Mouse (Mus musculus) heart, embryonic 14.5 days (tissue): Measurements from ENCODE around the gene Psap. TPM values are rescaled to one million over a fixed set of nuclear protein-coding genes. Genes with fewer than 3 reads are reported as not detected.

ENCODE experiments used
- ATAC-seq: fragments of 200-750 bp; cut with Nextera tagmentation; 2 replicates; pipeline ENCODE4 v1.8.0; 2017; ENCODE audit warnings: low read depth, moderate TSS enrichment; ENCODE audit not compliant: insufficient number of reproducible peaks, insufficient read depth, low FRiP score
- H3K27ac ChIP-seq, 2 experiments: fragments of 200-500 bp in 1 of 2; fragments of 300-500 bp in 1 of 2; sonication (generic) in 1 of 2; replicated peaks in 1 of 2; 2 replicates each; pipeline ENCODE4 v1.5.1; 2012 to 2014; ENCODE audit warnings: low read depth in 2 of 2, low read length in 2 of 2, control low read depth in 1 of 2, mild to moderate bottlenecking in 1 of 2, mixed read lengths in 1 of 2; ENCODE audit not compliant: control insufficient read depth in 1 of 2, insufficient read depth in 1 of 2
- H3K27me3 ChIP-seq: fragments of 300-500 bp; sonication (generic); 2 replicates; pipeline ENCODE4 v1.6.1; 2014; ENCODE audit warnings: mild to moderate bottlenecking, low read length, control low read depth; ENCODE audit not compliant: control insufficient read depth, insufficient read depth
- H3K36me3 ChIP-seq: fragments of 300-500 bp; sonication (generic); 2 replicates; pipeline ENCODE4 v1.6.1; 2014; ENCODE audit warnings: mild to moderate bottlenecking, control low read depth, low read length, mixed read lengths; ENCODE audit not compliant: control insufficient read depth, insufficient read depth
- H3K4me1 ChIP-seq, 2 experiments: fragments of 200-500 bp in 1 of 2; fragments of 300-500 bp in 1 of 2; sonication (generic) in 1 of 2; 2 replicates each; pipeline ENCODE4 v1.6.1; 2012 to 2014; ENCODE audit warnings: low read length in 2 of 2, control low read depth in 1 of 2, mixed read lengths in 1 of 2; ENCODE audit not compliant: control insufficient read depth in 2 of 2, insufficient read depth in 2 of 2
- H3K4me2 ChIP-seq: fragments of 300-500 bp; sonication (generic); 2 replicates; pipeline ENCODE4 v1.6.1; 2014; ENCODE audit warnings: mild to moderate bottlenecking, low read length
- H3K4me3 ChIP-seq, 2 experiments: fragments of 200-500 bp in 1 of 2; fragments of 300-500 bp in 1 of 2; sonication (generic) in 1 of 2; 2 replicates each; pipeline ENCODE4 v1.5.1; 2012 to 2014; ENCODE audit warnings: low read length in 2 of 2, mild to moderate bottlenecking in 2 of 2, control low read depth in 1 of 2, low read depth in 1 of 2, moderate library complexity in 1 of 2; ENCODE audit not compliant: control insufficient read depth in 1 of 2, insufficient read depth in 1 of 2
- H3K9ac ChIP-seq: fragments of 300-500 bp; sonication (generic); 2 replicates; pipeline ENCODE4 v1.6.1; 2014; ENCODE audit warnings: mild to moderate bottlenecking, low read length
- H3K9me3 ChIP-seq: fragments of 300-500 bp; sonication (generic); 2 replicates; pipeline ENCODE4 v1.6.1; 2016; ENCODE audit warnings: low read length, control low read depth; ENCODE audit not compliant: control insufficient read depth
- WGBS: fragments of 180-500 bp; shearing (Covaris S2); extraction: QIAGEN DNeasy Blood & Tissue Kit; methylation state at CpG from one replicate; pipeline ENCODE4 v1.1.7; 2014; 5-methylcytosine and 5-hydroxymethylcytosine counted together
- polyA plus RNA-seq: library from polyadenylated mRNA; unstranded; fragments of >200 nt; fragmentation: Nextera tagmentation; extraction: Ambion mirVana; gene quantifications from 2 replicates; pipeline ENCODE4 v1.2.1, GENCODE M21; 2014

Gene Psap
- polyA plus RNA-seq, 1 experiment from 2014 or later: 98.1 TPM

GRCm38 (mm10) chr10:60289216-60289615, 11.8 kb downstream of the Psap start:
- 68% methylated on average over 8 of the region's 8 CpGs for WGBS
- H3K4me3 ChIP-seq: no peak overlapping the region
- H3K27ac ChIP-seq: no peak overlapping the region
- H3K9ac ChIP-seq: no peak overlapping the region
- peaks cover 30 to 51% of the 10 kb centered on the region in 2 experiments for H3K4me1 ChIP-seq
- no peaks in the 10 kb centered on the region for H3K27me3 ChIP-seq
- ATAC-seq: no peak
- peaks cover 32% of the 10 kb centered on the region for H3K36me3 ChIP-seq
- no peak overlapping the region for H3K4me2 ChIP-seq
- no peaks in the 10 kb centered on the region for H3K9me3 ChIP-seq

DNA sequence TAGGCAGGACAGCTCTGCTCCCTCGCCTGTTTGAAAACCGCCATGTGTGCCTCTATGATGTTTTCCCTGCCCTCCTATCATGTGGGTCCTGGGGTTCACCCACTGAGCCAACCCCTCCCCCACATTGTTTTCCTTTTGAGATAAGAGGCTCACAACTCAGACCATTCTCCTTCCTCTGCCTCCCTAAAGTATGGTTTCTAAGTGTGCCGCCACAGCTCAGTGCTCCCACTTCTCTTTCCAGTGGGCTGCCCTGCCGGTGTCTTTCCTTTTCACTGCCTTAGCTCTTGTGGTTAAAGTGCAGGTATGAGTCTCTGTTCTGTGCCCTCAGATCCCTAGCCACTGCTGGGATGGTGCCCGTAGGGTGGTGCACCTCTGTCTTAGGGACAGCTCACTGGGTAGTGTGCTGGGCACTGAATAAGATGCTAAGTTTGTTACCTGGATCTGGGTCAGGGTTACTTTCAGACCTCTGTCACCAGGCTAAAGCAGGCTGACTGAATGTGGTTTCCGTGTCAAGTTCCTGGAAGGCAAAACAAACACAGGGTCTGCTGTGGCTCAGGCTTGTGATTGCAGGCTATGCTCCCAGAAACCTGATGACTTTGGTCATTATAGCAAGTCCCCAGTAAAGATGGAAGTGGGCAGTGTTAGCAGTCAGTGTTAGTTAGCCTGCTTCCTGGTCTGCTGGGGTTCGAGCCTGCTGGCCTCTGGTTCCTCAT, 12.8 kb downstream of the Psap start:
- no peak for ATAC-seq
- WGBS: 33% methylated on average over 7 of the region's 7 CpGs
- peaks cover 21 to 42% of the 10 kb centered on the region in 2 experiments for H3K4me1 ChIP-seq

GRCm38 (mm10) chr10:60290739-60291110, 13.3 kb downstream of the Psap start:
- WGBS: 67% methylated on average over 8 of the region's 8 CpGs
- H3K9me3 ChIP-seq: no peaks in the 10 kb centered on the region
- H3K9ac ChIP-seq: no peak overlapping the region
- H3K4me1 ChIP-seq: peaks cover 15 to 36% of the 10 kb centered on the region in 2 experiments
- H3K4me2 ChIP-seq: no peak overlapping the region
- H3K4me3 ChIP-seq: no peak overlapping the region
- no peaks in the 10 kb centered on the region for H3K27me3 ChIP-seq
- no peak overlapping the region for H3K27ac ChIP-seq
- H3K36me3 ChIP-seq: peaks cover 47% of the 10 kb centered on the region
- no peak for ATAC-seq

More for the DNA sequence above, 12.8 kb downstream of the Psap start:
- Histone ChIP-seq H3K9ac (no peak overlapping the region), H3K4me3 (no peak overlapping the region), H3K27ac (peak overlapping the region in 1 of 2 experiments; percentile 9; a peak in 1 of 4 replicates), H3K36me3 (peaks cover 42% of the 10 kb centered on the region), H3K4me2 (no peak overlapping the region), H3K27me3 (no peaks in the 10 kb centered on the region), H3K9me3 (no peaks in the 10 kb centered on the region)

- H3K27ac ChIP-seq: no peak overlapping the region
- H3K36me3 ChIP-seq: peaks cover 57% of the 10 kb centered on the region
- ATAC-seq: no peak
- H3K4me2 ChIP-seq: no peak overlapping the region
- 70% methylated on average over 8 of the region's 8 CpGs for WGBS
- peaks cover 12 to 27% of the 10 kb centered on the region in 2 experiments for H3K4me1 ChIP-seq
- H3K9ac ChIP-seq: no peak overlapping the region
- H3K9me3 ChIP-seq: no peaks in the 10 kb centered on the region
- H3K27me3 ChIP-seq: no peaks in the 10 kb centered on the region
- H3K4me3 ChIP-seq: no peak overlapping the region
Observed at GRCm38 (mm10) chr10:60292209-60292608, 14.8 kb downstream of the Psap start.

DNA sequence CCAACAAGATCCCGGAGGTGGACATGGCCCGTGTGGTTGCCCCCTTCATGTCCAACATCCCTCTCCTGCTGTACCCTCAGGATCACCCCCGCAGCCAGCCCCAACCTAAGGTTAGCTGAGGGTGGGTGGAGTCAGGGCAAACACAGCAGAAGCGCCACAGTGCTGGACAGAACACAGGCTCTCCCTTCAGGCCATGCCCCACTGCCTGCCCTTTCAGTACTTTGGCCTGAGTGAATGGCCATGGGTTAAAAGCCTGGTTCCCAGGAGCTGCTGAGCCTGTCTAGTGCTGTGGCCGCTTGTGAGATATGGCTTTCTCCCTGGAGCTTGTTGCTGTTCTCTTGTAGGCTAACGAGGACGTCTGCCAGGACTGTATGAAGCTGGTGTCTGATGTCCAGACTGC, 17.2 kb downstream of the Psap start:
- Histone ChIP-seq H3K27ac (no peak overlapping the region), H3K9ac (no peak overlapping the region), H3K27me3 (no peaks in the 10 kb centered on the region), H3K4me2 (no peak overlapping the region), H3K36me3 (peaks cover 79% of the 10 kb centered on the region), H3K4me1 (peaks cover 12 to 16% of the 10 kb centered on the region in 2 experiments), H3K4me3 (no peak overlapping the region), H3K9me3 (no peaks in the 10 kb centered on the region)
- WGBS: 79% methylated on average over 7 of the region's 7 CpGs
- ATAC-seq: no peak

DNA sequence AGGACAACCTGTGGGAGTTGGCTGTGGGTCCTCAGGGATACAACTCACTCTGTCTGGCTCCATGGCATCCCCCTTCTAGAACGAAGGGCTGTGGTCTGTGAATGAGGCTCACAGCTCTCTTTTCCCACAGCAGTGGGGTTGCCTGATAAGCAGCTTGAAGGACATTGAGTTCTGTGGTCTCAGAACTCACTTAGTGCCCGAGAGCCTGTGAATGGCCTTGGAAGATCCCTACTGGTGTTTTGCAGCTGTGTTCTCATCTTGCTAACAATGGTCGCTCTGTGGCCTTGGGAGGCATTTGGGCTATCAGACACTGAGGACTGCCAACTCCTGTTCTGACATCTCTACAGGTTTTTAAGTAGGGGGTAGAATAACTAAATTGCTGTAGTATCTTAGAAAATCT, 17.9 kb downstream of the Psap start:
- no peaks in the 10 kb centered on the region for H3K9me3 ChIP-seq
- H3K9ac ChIP-seq: no peak overlapping the region
- no peaks in the 10 kb centered on the region for H3K27me3 ChIP-seq
- H3K36me3 ChIP-seq: peaks cover 87% of the 10 kb centered on the region
- H3K4me1 ChIP-seq: peaks cover 5 to 9% of the 10 kb centered on the region in 2 experiments
- ATAC-seq: no peak
- 75% methylated on average over 3 of the region's 3 CpGs for WGBS
- H3K4me2 ChIP-seq: no peak overlapping the region
- no peak overlapping the region for H3K4me3 ChIP-seq
- H3K27ac ChIP-seq: no peak overlapping the region

- no peak overlapping the region for H3K4me3 ChIP-seq
- no peaks in the 10 kb centered on the region for H3K27me3 ChIP-seq
- no peak overlapping the region for H3K9ac ChIP-seq
- H3K27ac ChIP-seq: no peak overlapping the region
- H3K36me3 ChIP-seq: peaks cover 94% of the 10 kb centered on the region
- H3K4me1 ChIP-seq: peaks cover 2% of the 10 kb centered on the region in 2 experiments; a peak in 3 of 4 replicates
- no peak overlapping the region for H3K4me2 ChIP-seq
- no peak for ATAC-seq
- H3K9me3 ChIP-seq: no peaks in the 10 kb centered on the region
- WGBS: 78% methylated on average over 9 of the region's 9 CpGs
Observed at GRCm38 (mm10) chr10:60296027-60296426, 18.6 kb downstream of the Psap start.

DNA sequence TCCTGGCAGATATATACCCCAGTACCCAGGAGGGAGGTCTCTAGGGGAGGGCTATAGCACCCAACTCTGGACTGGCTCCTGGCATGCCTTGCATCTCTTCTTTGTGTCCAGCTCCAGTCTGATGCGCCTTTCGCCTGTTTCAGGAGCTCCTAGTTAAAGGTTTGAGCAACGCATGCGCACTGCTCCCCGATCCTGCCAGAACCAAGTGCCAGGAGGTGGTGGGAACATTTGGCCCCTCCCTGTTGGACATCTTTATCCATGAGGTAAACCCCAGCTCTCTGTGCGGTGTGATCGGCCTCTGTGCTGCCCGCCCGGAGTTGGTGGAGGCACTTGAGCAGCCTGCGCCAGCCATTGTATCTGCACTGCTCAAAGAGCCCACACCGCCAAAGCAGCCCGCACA, 22.2 kb downstream of the Psap start:
- Histone ChIP-seq H3K27me3 (no peaks in the 10 kb centered on the region), H3K9me3 (no peaks in the 10 kb centered on the region), H3K27ac (no peak overlapping the region), H3K4me1 (peaks cover 0 to 2% of the 10 kb centered on the region in 2 experiments; a peak in 2 of 4 replicates), H3K36me3 (peaks cover 86% of the 10 kb centered on the region), H3K9ac (no peak overlapping the region), H3K4me3 (no peak overlapping the region), H3K4me2 (no peak overlapping the region)
- WGBS: 98% methylated on average over 12 of the region's 12 CpGs
- no peak for ATAC-seq
